Mouse (Mus musculus): ENCODE measurements around the gene Lypd6.

Gene Lypd6

GRCm38 (mm10) chr2:50066246-50066967 lies at the start of gene Lypd6:
Gene Lypd6 (plus strand): TSS chr2:50066429.
- peak; percentile 1 for DNase-seq (ENCODE audit: low read depth, low spot score)

GRCm38 (mm10) chr2:50019477-50019876 lies 46.8 kb upstream of the Lypd6 start:
- no peak for DNase-seq (ENCODE audit: low read depth, low spot score)

GRCm38 (mm10) chr2:50025549-50025948 lies 40.7 kb upstream of the Lypd6 start:
- no peak for DNase-seq (ENCODE audit: low read depth, low spot score)

- no peak for DNase-seq (ENCODE audit: low read depth, low spot score)
Observed at GRCm38 (mm10) chr2:50028930-50029329, 37.3 kb upstream of the Lypd6 start.

GRCm38 (mm10) chr2:50044170-50044870 lies 21.9 kb upstream of the Lypd6 start:
- no peak for DNase-seq (ENCODE audit: low read depth, low spot score)

GRCm38 (mm10) chr2:50044871-50045470 lies 21.3 kb upstream of the Lypd6 start:
- DNase-seq (ENCODE audit: low read depth, low spot score) = no peak

- DNase-seq (ENCODE audit: low read depth, low spot score) = no peak
Observed at GRCm38 (mm10) chr2:50045841-50046240, 20.4 kb upstream of the Lypd6 start.

- DNase-seq (ENCODE audit: low read depth, low spot score) = no peak
Observed at GRCm38 (mm10) chr2:50048442-50048841, 17.8 kb upstream of the Lypd6 start.

GRCm38 (mm10) chr2:50053893-50054292 lies 12.3 kb upstream of the Lypd6 start:
- no peak for DNase-seq (ENCODE audit: low read depth, low spot score)

- no peak for DNase-seq (ENCODE audit: low read depth, low spot score)
Observed at GRCm38 (mm10) chr2:50065902-50066245, 355 bp upstream of the Lypd6 start.

- DNase-seq (ENCODE audit: low read depth, low spot score) = no peak
Observed at GRCm38 (mm10) chr2:50066968-50067315, 713 bp downstream of the Lypd6 start.

- DNase-seq (ENCODE audit: low read depth, low spot score) = no peak
Observed at GRCm38 (mm10) chr2:50069571-50070295, 3.5 kb downstream of the Lypd6 start.

GRCm38 (mm10) chr2:50072158-50072557 lies 5.9 kb downstream of the Lypd6 start:
- DNase-seq (ENCODE audit: low read depth, low spot score) = no peak

- no peak for DNase-seq (ENCODE audit: low read depth, low spot score)
Observed at GRCm38 (mm10) chr2:50084746-50085145, 18.5 kb downstream of the Lypd6 start.

- no peak for DNase-seq (ENCODE audit: low read depth, low spot score)
Observed at GRCm38 (mm10) chr2:50087761-50088160, 21.5 kb downstream of the Lypd6 start.

- DNase-seq (ENCODE audit: low read depth, low spot score) = no peak
Observed at GRCm38 (mm10) chr2:50096336-50096735, 30.1 kb downstream of the Lypd6 start.

- DNase-seq (ENCODE audit: low read depth, low spot score) = no peak
Observed at GRCm38 (mm10) chr2:50100364-50101151, 34.3 kb downstream of the Lypd6 start.

- DNase-seq (ENCODE audit: low read depth, low spot score) = no peak
Observed at GRCm38 (mm10) chr2:50101152-50101450, 34.9 kb downstream of the Lypd6 start.

- no peak for DNase-seq (ENCODE audit: low read depth, low spot score)
Observed at GRCm38 (mm10) chr2:50103850-50104503, 37.7 kb downstream of the Lypd6 start.

GRCm38 (mm10) chr2:50105590-50105989 lies 39.4 kb downstream of the Lypd6 start:
- DNase-seq (ENCODE audit: low read depth, low spot score) = no peak

GRCm38 (mm10) chr2:50105992-50106391 lies 39.8 kb downstream of the Lypd6 start:
- no peak for DNase-seq (ENCODE audit: low read depth, low spot score)

Data from CD4-positive, CD25-positive, alpha-beta regulatory T cell, adult 2 months (primary cell).